ENCODE assay signal across 8 mouse cellular contexts in genomic region chr14:30716953-30717285, GRCm38 (mm10). TPM values are rescaled to one million over a fixed set of nuclear protein-coding genes. Genes with fewer than 3 reads are reported as not detected.
A peak's percentile ranks its signal among the peaks of the same experiment; 100 is the strongest.
DNase-seq lines count a peak whose midpoint lies in the region; ATAC-seq lines count a peak whose summit lies in the region.

No protein-coding gene starts in this region.

- peaks cover 10% of the 10 kb centered on the region for H3K27me3 ChIP-seq in heart, embryonic 12.5 days (replicated peaks)
- H3K27me3 ChIP-seq in forebrain, embryonic 14.5 days (replicated peaks; ENCODE audit: control insufficient read depth, insufficient read depth, low read length) = no peaks in the 10 kb centered on the region; the same call in 1 of the 2 replicates

- WGBS in heart, embryonic 12.5 days = 8% methylated on average over 7 of the region's 7 CpGs
- WGBS in forebrain, embryonic 14.5 days = 4% methylated on average over 7 of the region's 7 CpGs

- H3K4me3 ChIP-seq in heart, embryonic 12.5 days = peak overlapping the region; percentile 81
- peak overlapping the region; percentile 94 for H3K4me3 ChIP-seq in forebrain, embryonic 14.5 days (ENCODE audit: low read depth, low read length)

- H3K9ac ChIP-seq in heart, embryonic 12.5 days = peak overlapping the region; percentile 87
- peak overlapping the region; percentile 88 for H3K9ac ChIP-seq in forebrain, embryonic 14.5 days (ENCODE audit: low read length)

- H3K27ac ChIP-seq in heart, embryonic 12.5 days (ENCODE audit: poor library complexity, severe bottlenecking) = no peak overlapping the region
- H3K27ac ChIP-seq in forebrain, embryonic 14.5 days (ENCODE audit: low read depth, low read length) = no peak overlapping the region

- H3K36me3 ChIP-seq in heart, embryonic 12.5 days = no peaks in the 10 kb centered on the region
- H3K36me3 ChIP-seq in forebrain, embryonic 14.5 days (ENCODE audit: control insufficient read depth, insufficient read depth, low read length) = no peaks in the 10 kb centered on the region

- H3K9me3 ChIP-seq in heart, embryonic 12.5 days (replicated peaks) = no peaks in the 10 kb centered on the region
- no peaks in the 10 kb centered on the region for H3K9me3 ChIP-seq in forebrain, embryonic 14.5 days (replicated peaks; ENCODE audit: control insufficient read depth, low read length)

- ATAC-seq in heart, embryonic 12.5 days (ENCODE audit: insufficient number of reproducible peaks, low FRiP score) = no peak
- ATAC-seq in forebrain, embryonic 14.5 days = no peak
- peak; percentile 50; the same call in 1 of the 2 replicates for ATAC-seq in monocyte, adult 5-6 weeks (replicated peaks; ENCODE audit: insufficient number of reproducible peaks, low FRiP score, low TSS enrichment, poor library complexity, severe bottlenecking)

- H3K4me2 ChIP-seq in heart, embryonic 12.5 days = peak overlapping the region; percentile 95
- H3K4me2 ChIP-seq in forebrain, embryonic 14.5 days (ENCODE audit: low read length) = peak overlapping the region; percentile 68

- no peak for DNase-seq in heart, adult 8-10 months (ENCODE audit: low spot score)
- DNase-seq in Muller cell, postnatal 12 days (ENCODE audit: inconsistent ontology term) = peak; percentile 58
- peak; percentile 22 for DNase-seq in forebrain, embryonic 14.5 days (ENCODE audit: low spot score)
- peak; percentile 28 to 59 for DNase-seq in kidney, postnatal 36 days
- DNase-seq in adrenal gland, postnatal 10 days = no peak
- DNase-seq in spleen, postnatal 10 days (ENCODE audit: low spot score in 2 of 2) = no peak

- H3K4me1 ChIP-seq in heart, embryonic 12.5 days (replicated peaks) = peaks cover 3% of the 10 kb centered on the region; the same call in 1 of the 2 replicates
- peaks cover 2% of the 10 kb centered on the region; the same call in 1 of the 2 replicates for H3K4me1 ChIP-seq in forebrain, embryonic 14.5 days (ENCODE audit: control insufficient read depth, insufficient read depth, low read length)

RNA-seq across cellular contexts. Expression of gene Sfmbt1, which starts 2.3 kb away (rescaled TPM):
- polyA plus RNA-seq in heart, embryonic 12.5 days (2016; fragmentation: Nextera tagmentation; extraction: Ambion mirVana) = 11.5 and 12.0 TPM in 2 replicates
- total RNA-seq in heart, adult 8-10 months (2022) = 10 to 100 TPM; 13.1 to 14.1 (median 13.3) TPM
- 19.7 and 20.5 TPM in 2 replicates for polyA plus RNA-seq in forebrain, embryonic 14.5 days (2014; fragmentation: Nextera tagmentation; extraction: Ambion mirVana)
- 2.5 to 6.9 TPM (median 6.1 TPM) in 3 replicates for total RNA-seq in monocyte, adult 5-6 weeks (2017)
- total RNA-seq in adrenal gland, postnatal 10 days (2021) = 10 to 100 TPM; 24.9 to 25.5 TPM

Comparison
In these comparisons a context has a peak if more than half of its experiments do, and no peak if none do; other contexts are left out.
1. DNase-seq: peak in Muller cell, postnatal 12 days (single experiment), forebrain, embryonic 14.5 days (single experiment) and kidney, postnatal 36 days (2 of 2); none in heart, adult 8-10 months (single experiment), adrenal gland, postnatal 10 days (single experiment) and spleen, postnatal 10 days (0 of 2).